Mouse (Mus musculus) forebrain, embryonic 16.5 days (tissue): Measurements from ENCODE around the gene T2. TPM values are rescaled to one million over a fixed set of nuclear protein-coding genes. Genes with fewer than 3 reads are reported as not detected.
A peak's percentile ranks its signal among the peaks of the same experiment; 100 is the strongest.
"Not testable (repeated sequence)": the region's sequence is repeated elsewhere in the genome, so short reads cannot be mapped to it uniquely, and the experiment has no call there.

Experiments
- ATAC-seq: fragments of 200-750 bp; cut with Nextera tagmentation; 2 replicates; pipeline ENCODE4 v1.8.0; 2017; ENCODE audit warnings: mild to moderate bottlenecking, moderate library complexity
- H3K27ac ChIP-seq: fragments of 300-500 bp; sonication (generic); 2 replicates; pipeline ENCODE4 v1.5.1; 2014; ENCODE audit warnings: low read length, control low read depth
- H3K27me3 ChIP-seq: fragments of 300-500 bp; sonication (generic); replicated peaks from 2 replicates; pipeline ENCODE4 v1.6.1; 2014; ENCODE audit warnings: low read length; ENCODE audit not compliant: control insufficient read depth, insufficient read depth
- H3K36me3 ChIP-seq: fragments of 300-500 bp; sonication (generic); 2 replicates; pipeline ENCODE4 v1.6.1; 2014; ENCODE audit not compliant: control insufficient read depth, insufficient read depth
- H3K4me1 ChIP-seq: fragments of 300-500 bp; sonication (generic); replicated peaks from 2 replicates; pipeline ENCODE4 v1.6.1; 2014; ENCODE audit warnings: low read length; ENCODE audit not compliant: control insufficient read depth, insufficient read depth
- H3K4me2 ChIP-seq: fragments of 300-500 bp; sonication (generic); 2 replicates; pipeline ENCODE4 v1.6.1; 2014; ENCODE audit warnings: mild to moderate bottlenecking, low read length, control low read depth
- H3K4me3 ChIP-seq: fragments of 300-500 bp; sonication (generic); replicated peaks from 2 replicates; pipeline ENCODE4 v1.5.1; 2014; ENCODE audit warnings: mild to moderate bottlenecking, low read length, control low read depth
- H3K9ac ChIP-seq: fragments of 300-500 bp; sonication (generic); replicated peaks from 2 replicates; pipeline ENCODE4 v1.6.1; 2014; ENCODE audit warnings: low read depth, low read length, control low read depth
- H3K9me3 ChIP-seq: fragments of 300-500 bp; sonication (generic); 2 replicates; pipeline ENCODE4 v1.6.1; 2016; ENCODE audit warnings: low read length; ENCODE audit not compliant: control insufficient read depth
- WGBS: fragments of 180-500 bp; shearing (Covaris S2); extraction: QIAGEN DNeasy Blood & Tissue Kit; methylation state at CpG from one replicate; pipeline ENCODE4 v1.1.7; 2014; 5-methylcytosine and 5-hydroxymethylcytosine counted together
- polyA plus RNA-seq: library from polyadenylated mRNA; unstranded; fragments of >200 nt; fragmentation: Nextera tagmentation; extraction: Ambion mirVana; gene quantifications from 2 replicates; pipeline ENCODE4 v1.2.1, GENCODE M21; 2015

Gene T2
- polyA plus RNA-seq = 0.22 and 0.37 TPM in 2 replicates

GRCm38 (mm10) chr17:8355692-8356091, at the start of gene T2:
TSS of gene T2 (plus strand) at chr17:8355992.
- no peak within 1 kb of the TSS for H3K4me3 ChIP-seq
- WGBS = 87% methylated on average over 6 of the region's 6 CpGs
- no peaks in the 10 kb centered on the region for H3K27me3 ChIP-seq
- no peak within 1 kb of the TSS for H3K27ac ChIP-seq
- no peak for ATAC-seq
- H3K4me1 ChIP-seq = no peaks in the 10 kb centered on the region
- no peaks in the 10 kb centered on the region for H3K36me3 ChIP-seq
- H3K9me3 ChIP-seq = no peaks in the 10 kb centered on the region
- H3K9ac ChIP-seq = no peak within 1 kb of the TSS
- no peak within 1 kb of the TSS for H3K4me2 ChIP-seq

- H3K4me1 ChIP-seq = peaks cover 21% of the 10 kb centered on the region
- H3K9me3 ChIP-seq = no peaks in the 10 kb centered on the region
- no peaks in the 10 kb centered on the region for H3K36me3 ChIP-seq
- H3K27ac ChIP-seq = peak within 1 kb of the TSS; percentile 88
- peak within 1 kb of the TSS; percentile 72 for H3K4me2 ChIP-seq
- H3K9ac ChIP-seq = peak within 1 kb of the TSS; percentile 62
- whole genome bisulfite sequencing = under 1% methylated on average over 51 of the region's 54 CpGs
- peak; percentile 96 for ATAC-seq
- H3K27me3 ChIP-seq = no peaks in the 10 kb centered on the region
- H3K4me3 ChIP-seq = peak within 1 kb of the TSS; percentile 76
Measured at GRCm38 (mm10) chr17:8310838-8311614, 44.8 kb upstream of the T2 start, which contains the start of gene Sft2d1. TSS of gene Sft2d1 (plus strand) at chr17:8311102.

GRCm38 (mm10) chr17:8311751-8312150, 44.0 kb upstream of the T2 start:
- H3K27ac ChIP-seq = no peak overlapping the region
- no peak for ATAC-seq
- H3K36me3 ChIP-seq = no peaks in the 10 kb centered on the region
- peak overlapping the region; percentile 62; the same call in 1 of the 2 replicates for H3K9ac ChIP-seq
- WGBS = 44% methylated on average over 3 of the region's 3 CpGs
- H3K4me1 ChIP-seq = peaks cover 21% of the 10 kb centered on the region
- H3K4me2 ChIP-seq = peak overlapping the region; percentile 72
- no peaks in the 10 kb centered on the region for H3K27me3 ChIP-seq
- H3K4me3 ChIP-seq = peak overlapping the region; percentile 76
- H3K9me3 ChIP-seq = no peaks in the 10 kb centered on the region

GRCm38 (mm10) chr17:8313976-8314375, 41.8 kb upstream of the T2 start:
- no peak overlapping the region for H3K27ac ChIP-seq
- H3K9me3 ChIP-seq = no peaks in the 10 kb centered on the region
- no peak overlapping the region for H3K4me3 ChIP-seq
- H3K27me3 ChIP-seq = no peaks in the 10 kb centered on the region
- peaks cover 21% of the 10 kb centered on the region for H3K4me1 ChIP-seq
- no peak for ATAC-seq
- H3K4me2 ChIP-seq = no peak overlapping the region
- H3K36me3 ChIP-seq = no peaks in the 10 kb centered on the region
- 89% methylated on average over 3 of the region's 3 CpGs for WGBS
- H3K9ac ChIP-seq = no peak overlapping the region

- no peak overlapping the region for H3K27ac ChIP-seq
- H3K9me3 ChIP-seq = no peaks in the 10 kb centered on the region
- no peaks in the 10 kb centered on the region for H3K27me3 ChIP-seq
- 89% methylated on average over 1 of the region's 1 CpGs for WGBS
- no peak overlapping the region for H3K4me3 ChIP-seq
- H3K4me2 ChIP-seq = no peak overlapping the region
- ATAC-seq = peak; percentile 24; the same call in 1 of the 2 replicates
- no peaks in the 10 kb centered on the region for H3K36me3 ChIP-seq
- H3K9ac ChIP-seq = no peak overlapping the region
- H3K4me1 ChIP-seq = peaks cover 18% of the 10 kb centered on the region
Measured at GRCm38 (mm10) chr17:8316251-8316650, 39.5 kb upstream of the T2 start.

GRCm38 (mm10) chr17:8326877-8327276, 28.9 kb upstream of the T2 start:
- H3K4me3 ChIP-seq, H3K4me1 ChIP-seq, H3K36me3 ChIP-seq, H3K27me3 ChIP-seq, ATAC-seq, H3K9ac ChIP-seq, H3K4me2 ChIP-seq, H3K9me3 ChIP-seq, H3K27ac ChIP-seq: not testable (repeated sequence)
- WGBS = 91% methylated on average over 8 of the region's 11 CpGs

- Histone ChIP-seq H3K27me3 (no peaks in the 10 kb centered on the region), H3K4me3 (no peak overlapping the region), H3K9ac (no peak overlapping the region), H3K9me3 (no peaks in the 10 kb centered on the region), H3K27ac (no peak overlapping the region), H3K4me2 (no peak overlapping the region), H3K36me3 (peaks cover 6% of the 10 kb centered on the region; the same call in 1 of the 2 replicates), H3K4me1 (no peaks in the 10 kb centered on the region)
- WGBS = 73% methylated on average over 7 of the region's 7 CpGs
- ATAC-seq = no peak
Measured at GRCm38 (mm10) chr17:8328511-8329174, 27.1 kb upstream of the T2 start.

GRCm38 (mm10) chr17:8330602-8331001, 25.2 kb upstream of the T2 start:
- Histone ChIP-seq H3K27me3 (no peaks in the 10 kb centered on the region), H3K9ac (no peak overlapping the region), H3K9me3 (no peaks in the 10 kb centered on the region), H3K27ac (no peak overlapping the region), H3K36me3 (peaks cover 4% of the 10 kb centered on the region; the same call in 1 of the 2 replicates), H3K4me1 (no peaks in the 10 kb centered on the region), H3K4me3 (no peak overlapping the region), H3K4me2 (no peak overlapping the region)
- WGBS = 78% methylated on average over 5 of the region's 5 CpGs
- no peak for ATAC-seq

GRCm38 (mm10) chr17:8337159-8337558, 18.6 kb upstream of the T2 start, which contains the start of gene Prr18:
TSS of gene Prr18 (plus strand) at chr17:8337459.
- not testable (repeated sequence) for H3K36me3 ChIP-seq, H3K27me3 ChIP-seq, H3K4me3 ChIP-seq, H3K9me3 ChIP-seq, H3K27ac ChIP-seq, ATAC-seq, H3K4me2 ChIP-seq, H3K9ac ChIP-seq
- peaks cover 20% of the 10 kb centered on the region for H3K4me1 ChIP-seq
- no CpG with 5 or more reads among the region's 5 CpGs for WGBS
